Mouse (Mus musculus): Measurements from ENCODE around the gene Cst6. TPM values are rescaled to one million over a fixed set of nuclear protein-coding genes. Genes with fewer than 3 reads are reported as not detected.

The Cst6 gene
- polyA plus RNA-seq (2012; rRNA removed; ENCODE audit: low replicate concordance): 4.1 and 142 TPM in 2 replicates

GRCm38 (mm10) chr19:5349502-5349873 lies at the start of gene Cst6:
Gene Cst6 (minus strand): TSS chr19:5349574.

GRCm38 (mm10) chr19:5388588-5389242 lies 39.3 kb upstream of the Cst6 start, which contains the start of gene Sart1:
Gene Sart1 (minus strand): TSS chr19:5388703.

GRCm38 (mm10) chr19:5367053-5367359 lies 17.6 kb upstream of the Cst6 start, which contains the start of gene Banf1:
Gene Banf1 (minus strand): TSS chr19:5367168.

GRCm38 (mm10) chr19:5366175-5367052 lies 17.0 kb upstream of the Cst6 start, which contains the start of gene Eif1ad:
Gene Eif1ad (plus strand): TSS chr19:5366741.

DNA sequence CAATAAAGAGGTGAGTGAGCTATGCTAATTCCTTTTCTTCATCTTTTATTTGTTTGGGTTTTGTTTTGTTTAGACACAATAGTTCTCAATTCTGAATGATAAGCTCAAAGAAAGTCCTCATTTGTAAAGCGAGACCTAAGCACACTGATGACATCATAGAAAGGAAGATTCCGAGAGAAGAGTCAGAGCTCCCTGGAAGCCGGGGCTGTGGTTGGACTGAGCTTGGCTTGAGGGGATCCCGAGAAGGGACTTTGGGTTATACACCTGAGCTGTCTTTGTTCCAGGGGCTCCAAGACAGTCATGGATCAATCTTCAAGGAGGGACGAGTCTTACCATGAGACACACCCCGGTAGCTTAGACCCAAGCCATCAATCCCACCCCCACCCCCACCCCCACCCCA lies 13.9 kb downstream of the Cst6 start, which contains the start of gene Catsper1:
Gene Catsper1, plus strand, starts transcription at position 301 of the 400 bp plus-strand sequence.

GRCm38 (mm10) chr19:5297903-5298800 lies 51.2 kb downstream of the Cst6 start, which contains the start of gene Gal3st3:
Gene Gal3st3 (plus strand): TSS chr19:5298331.

DNA sequence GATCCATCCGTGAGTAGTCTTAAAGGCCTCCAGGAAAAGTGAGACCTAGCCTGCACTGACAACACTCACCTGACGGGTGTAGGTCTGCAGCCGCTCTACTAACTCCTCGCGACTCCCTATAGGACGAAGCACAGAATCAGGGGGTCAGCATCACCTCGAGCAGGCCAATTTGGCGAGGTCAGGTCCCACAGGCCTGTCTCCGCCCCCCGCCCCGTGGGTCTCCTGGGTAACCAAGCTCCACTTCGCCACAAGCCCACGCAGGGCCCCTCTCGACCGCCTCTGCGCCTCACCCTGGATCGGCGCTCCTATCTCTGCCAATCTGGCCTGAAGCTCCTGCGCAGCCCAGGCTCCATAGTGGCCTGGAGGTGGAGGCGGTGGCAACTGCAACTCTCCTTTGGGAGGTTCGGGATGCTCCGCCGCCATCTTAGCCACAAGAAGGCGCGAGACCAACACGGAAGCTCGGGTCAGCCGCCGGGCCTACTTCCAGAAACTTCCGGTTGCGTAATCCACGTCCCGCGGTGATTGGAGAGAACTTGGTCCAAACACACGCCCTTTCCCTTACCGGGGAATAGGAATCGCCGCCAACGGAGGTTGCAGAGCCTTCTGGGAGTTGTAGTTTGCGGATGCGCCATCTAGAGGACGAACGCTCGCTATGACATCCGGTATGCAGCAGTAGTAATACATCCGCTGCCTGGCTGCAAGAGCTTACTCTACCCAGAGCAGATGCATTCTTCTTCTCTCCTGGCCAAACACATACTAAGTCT lies 54.2 kb downstream of the Cst6 start, which contains the start of gene Sf3b2:
Gene Sf3b2, minus strand, starts transcription at position 484 of the 764 bp plus-strand sequence.

Other genes starting within 250 kb of the Cst6 start
- gene Rab1b, start 242.5 kb downstream of the Cst6 start, polyA plus RNA-seq (2012; rRNA removed; ENCODE audit: low replicate concordance): 267 and 345 TPM in 2 replicates
- gene Klc2, start 231.0 kb downstream of the Cst6 start, polyA plus RNA-seq (2012; rRNA removed; ENCODE audit: low replicate concordance): 44.4 and 46.1 TPM in 2 replicates
- gene Pacs1, start 76.5 kb downstream of the Cst6 start, polyA plus RNA-seq (2012; rRNA removed; ENCODE audit: low replicate concordance): 40.7 and 52.1 TPM in 2 replicates
- gene Sf3b2, start 54.1 kb downstream of the Cst6 start, polyA plus RNA-seq (2012; rRNA removed; ENCODE audit: low replicate concordance): 79.2 and 128 TPM in 2 replicates
- gene Gal3st3, start 51.2 kb downstream of the Cst6 start, polyA plus RNA-seq (2012; rRNA removed; ENCODE audit: low replicate concordance): 0.04 and 0.36 TPM in 2 replicates
- not detected in 2 replicates for gene Catsper1, start 13.8 kb downstream of the Cst6 start, polyA plus RNA-seq (2012; rRNA removed; ENCODE audit: low replicate concordance)
- 14.3 and 25.0 TPM in 2 replicates for gene Eif1ad, start 17.2 kb upstream of the Cst6 start, polyA plus RNA-seq (2012; rRNA removed; ENCODE audit: low replicate concordance)
- gene Banf1, start 17.6 kb upstream of the Cst6 start, polyA plus RNA-seq (2012; rRNA removed; ENCODE audit: low replicate concordance): 85.0 and 196 TPM in 2 replicates
- 13.2 and 16.5 TPM in 2 replicates for gene Sart1, start 39.1 kb upstream of the Cst6 start, polyA plus RNA-seq (2012; rRNA removed; ENCODE audit: low replicate concordance)
- gene Tsga10ip, start 53.0 kb upstream of the Cst6 start, polyA plus RNA-seq (2012; rRNA removed; ENCODE audit: low replicate concordance): not detected in 2 replicates
- gene Drap1, start 75.4 kb upstream of the Cst6 start, polyA plus RNA-seq (2012; rRNA removed; ENCODE audit: low replicate concordance): 111 and 116 TPM in 2 replicates
- 112 and 118 TPM in 2 replicates for gene AI837181, start 75.6 kb upstream of the Cst6 start, polyA plus RNA-seq (2012; rRNA removed; ENCODE audit: low replicate concordance)
- gene Fosl1, start 98.0 kb upstream of the Cst6 start, polyA plus RNA-seq (2012; rRNA removed; ENCODE audit: low replicate concordance): 0.13 and 0.75 TPM in 2 replicates
- gene Ccdc85b, start 108.3 kb upstream of the Cst6 start, polyA plus RNA-seq (2012; rRNA removed; ENCODE audit: low replicate concordance): 5.0 and 11.5 TPM in 2 replicates
- 106 and 133 TPM in 2 replicates for gene Fibp, start 111.0 kb upstream of the Cst6 start, polyA plus RNA-seq (2012; rRNA removed; ENCODE audit: low replicate concordance)
- 27.5 and 30.7 TPM in 2 replicates for gene Ctsw, start 118.9 kb upstream of the Cst6 start, polyA plus RNA-seq (2012; rRNA removed; ENCODE audit: low replicate concordance)
- 96.9 and 98.4 TPM in 2 replicates for gene Efemp2, start 124.4 kb upstream of the Cst6 start, polyA plus RNA-seq (2012; rRNA removed; ENCODE audit: low replicate concordance)
- 47.4 and 58.4 TPM in 2 replicates for gene Mus81, start 138.8 kb upstream of the Cst6 start, polyA plus RNA-seq (2012; rRNA removed; ENCODE audit: low replicate concordance)
- gene Cfl1, start 140.9 kb upstream of the Cst6 start, polyA plus RNA-seq (2012; rRNA removed; ENCODE audit: low replicate concordance): 576 and 751 TPM in 2 replicates
- gene 1700020D05Rik, start 154.2 kb upstream of the Cst6 start, polyA plus RNA-seq (2012; rRNA removed; ENCODE audit: low replicate concordance): 1.1 and 1.7 TPM in 2 replicates
- gene Snx32, start 161.0 kb upstream of the Cst6 start, polyA plus RNA-seq (2012; rRNA removed; ENCODE audit: low replicate concordance): 11.3 and 16.3 TPM in 2 replicates
- 2.4 and 2.5 TPM in 2 replicates for gene Ovol1, start 211.1 kb upstream of the Cst6 start, polyA plus RNA-seq (2012; rRNA removed; ENCODE audit: low replicate concordance)
- 11.5 and 27.2 TPM in 2 replicates for gene Ap5b1, start 218.5 kb upstream of the Cst6 start, polyA plus RNA-seq (2012; rRNA removed; ENCODE audit: low replicate concordance)

Measured in mammary gland, adult 2 months (tissue).